Mouse (Mus musculus): ENCODE data around the gene 1700001C02Rik. TPM values are rescaled to one million over a fixed set of nuclear protein-coding genes. Genes with fewer than 3 reads are reported as not detected.

1700001C02Rik gene
- total RNA-seq, 2 experiments from 2014 or later = not detected

DNA sequence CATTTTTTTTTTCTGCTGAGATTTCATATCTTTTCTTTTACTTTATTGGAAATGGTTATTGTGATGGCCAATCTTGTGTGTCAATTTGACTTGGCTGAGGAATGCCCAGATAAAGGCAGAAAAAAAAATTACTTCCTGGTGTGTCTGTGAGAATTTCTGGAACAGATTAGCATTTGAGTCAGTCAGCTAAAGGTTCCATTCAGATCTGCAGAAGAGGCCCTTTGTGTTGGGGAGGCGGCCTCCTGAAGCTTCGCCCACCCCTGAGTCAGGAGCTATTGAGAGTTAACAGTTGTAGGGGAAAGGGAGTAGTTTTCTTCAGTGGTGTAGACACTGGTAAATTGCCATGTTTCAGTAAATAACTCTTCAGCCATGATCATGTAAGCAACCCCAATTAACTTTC is 29.4 kb downstream of the 1700001C02Rik start:
- DNase-seq = no peak

DNA sequence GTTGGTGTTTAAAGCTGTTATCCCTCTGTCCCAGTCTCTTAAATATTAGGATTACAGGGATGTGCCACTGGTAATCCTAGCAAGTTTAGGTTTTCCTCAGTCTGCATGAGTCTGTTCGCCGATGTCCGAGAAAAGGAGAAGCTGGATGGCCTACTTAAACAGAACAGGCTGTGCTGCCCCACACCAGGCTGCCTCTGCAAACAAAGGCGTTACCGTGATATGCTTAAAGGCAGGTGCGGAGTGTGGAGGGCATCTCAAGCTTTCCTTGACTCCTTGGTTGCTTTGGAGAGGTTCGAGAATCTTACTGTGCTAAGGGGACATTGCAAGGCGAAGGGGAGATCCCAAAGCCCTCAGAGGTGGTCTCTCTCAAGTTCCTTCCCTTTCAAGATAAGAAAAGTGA is 31.0 kb downstream of the 1700001C02Rik start:
- DNase-seq = no peak

DNA sequence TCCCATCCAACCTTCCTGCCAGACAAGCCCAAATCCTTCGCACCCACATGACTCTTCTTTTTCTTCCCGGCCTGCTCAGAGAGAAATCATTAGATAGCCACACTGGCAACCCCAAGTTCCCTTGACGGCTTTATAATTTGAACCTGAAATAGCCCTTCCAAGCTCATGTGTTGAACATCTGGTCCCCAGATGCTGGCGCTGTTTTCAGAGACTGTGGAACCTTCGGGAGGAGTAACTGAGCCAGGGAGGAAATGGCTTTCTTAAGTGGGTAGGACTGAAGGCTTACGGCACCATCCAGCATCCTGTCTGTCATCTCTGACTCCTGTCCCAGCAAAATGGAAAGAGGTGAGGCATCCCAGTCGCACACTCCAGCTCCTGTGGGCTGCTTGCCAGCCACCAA is 31.5 kb downstream of the 1700001C02Rik start:
- no peak for DNase-seq

DNA sequence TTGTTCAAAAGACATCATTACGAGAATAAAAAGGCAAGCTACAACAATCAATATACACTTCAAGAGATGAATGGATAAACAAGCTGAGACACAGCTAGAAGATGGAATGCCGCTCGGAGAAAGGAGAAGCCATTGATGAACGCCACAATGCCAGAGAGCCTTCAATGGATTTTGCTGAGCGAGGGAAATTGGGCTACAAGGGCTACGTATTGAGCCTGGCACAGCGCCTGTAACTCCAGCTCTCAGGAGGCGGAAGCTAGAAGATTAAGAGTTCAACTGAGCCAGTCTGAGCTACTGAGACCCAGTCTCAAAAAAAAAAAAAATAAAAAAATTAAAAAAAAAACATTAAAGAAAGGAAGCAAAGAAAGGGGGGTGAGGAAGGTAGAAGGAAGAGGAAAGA is 47.3 kb downstream of the 1700001C02Rik start:
- DNase-seq = no peak

DNA sequence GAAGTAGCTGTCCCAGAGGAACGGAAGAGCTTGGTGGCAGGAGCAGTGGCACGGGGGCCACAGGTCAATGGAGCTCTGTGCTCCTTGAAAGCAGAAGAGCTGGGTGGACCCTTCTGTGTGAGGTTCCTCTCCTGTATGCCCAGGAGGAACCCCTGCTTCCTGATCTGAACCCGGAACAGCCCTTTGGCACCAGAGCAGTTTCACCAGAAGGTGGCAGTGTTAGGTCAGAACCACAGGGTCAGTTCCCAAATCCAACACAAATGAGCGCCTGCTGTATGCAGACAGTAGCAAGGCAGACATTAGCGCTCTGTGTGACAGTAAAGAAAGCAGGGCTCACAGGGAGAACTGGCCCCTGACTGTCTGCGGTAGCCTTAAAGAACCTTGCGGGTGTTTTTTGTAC is 50.5 kb downstream of the 1700001C02Rik start:
- DNase-seq = peak; percentile 23 to 28

DNA sequence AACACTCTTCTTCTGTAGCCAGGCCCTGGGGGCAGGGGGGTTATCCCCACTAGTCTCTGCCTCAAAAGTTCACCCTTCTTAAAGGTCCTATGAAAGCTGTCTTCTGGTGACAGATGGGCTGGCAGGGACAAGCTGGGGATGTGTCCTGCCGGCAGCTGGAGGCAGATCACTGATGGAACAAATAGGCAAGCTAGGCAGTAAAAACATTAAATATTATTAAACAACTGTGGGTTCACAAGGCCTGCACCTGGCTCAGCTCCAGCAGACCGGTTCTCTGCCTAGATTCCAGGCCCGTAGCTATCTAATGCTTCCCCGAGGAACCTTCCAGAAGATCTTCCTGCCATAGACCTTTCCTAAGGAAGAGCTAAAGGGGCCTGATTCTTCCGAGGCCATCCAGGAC is 52.3 kb downstream of the 1700001C02Rik start:
- no peak for DNase-seq

DNA sequence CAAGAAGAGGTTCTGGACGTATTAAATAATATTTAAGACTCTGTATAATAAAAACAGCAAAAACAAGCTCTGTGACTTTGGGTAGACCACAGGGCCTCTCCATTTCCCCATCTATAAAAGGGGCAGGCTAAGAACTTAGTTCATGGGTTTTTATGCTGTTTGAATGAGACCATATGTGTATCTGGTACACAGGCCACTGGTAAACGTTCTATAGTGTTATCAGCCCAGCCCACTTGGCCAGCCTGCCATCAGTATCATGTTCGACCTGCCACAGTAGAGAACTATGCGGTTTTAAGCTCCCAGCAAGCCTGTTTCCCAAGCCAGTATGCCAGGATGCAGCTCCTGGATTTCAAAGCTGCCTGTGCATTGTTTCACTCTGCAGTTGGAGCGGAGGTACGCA is 52.7 kb downstream of the 1700001C02Rik start:
- DNase-seq = no peak

DNA sequence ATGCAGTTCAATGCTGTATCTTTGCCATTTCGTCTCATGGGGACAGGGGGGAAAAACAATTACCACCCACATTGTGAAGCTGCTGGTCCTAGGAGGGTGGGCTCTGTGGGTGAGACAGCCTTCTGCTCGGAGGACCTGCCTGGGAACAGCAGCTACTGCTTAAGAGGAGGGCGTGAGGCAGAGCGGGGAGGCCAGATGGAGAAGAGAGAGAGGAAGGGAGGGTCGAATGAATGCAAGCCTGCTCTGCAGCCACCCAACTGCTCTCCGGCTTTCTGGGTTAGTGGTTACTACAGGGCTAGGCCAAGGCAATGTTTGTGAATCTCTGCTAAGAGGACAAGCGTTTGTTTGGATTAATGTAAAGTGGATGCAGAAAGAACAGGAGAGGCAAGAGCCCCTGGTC is 53.6 kb downstream of the 1700001C02Rik start:
- no peak for DNase-seq

DNA sequence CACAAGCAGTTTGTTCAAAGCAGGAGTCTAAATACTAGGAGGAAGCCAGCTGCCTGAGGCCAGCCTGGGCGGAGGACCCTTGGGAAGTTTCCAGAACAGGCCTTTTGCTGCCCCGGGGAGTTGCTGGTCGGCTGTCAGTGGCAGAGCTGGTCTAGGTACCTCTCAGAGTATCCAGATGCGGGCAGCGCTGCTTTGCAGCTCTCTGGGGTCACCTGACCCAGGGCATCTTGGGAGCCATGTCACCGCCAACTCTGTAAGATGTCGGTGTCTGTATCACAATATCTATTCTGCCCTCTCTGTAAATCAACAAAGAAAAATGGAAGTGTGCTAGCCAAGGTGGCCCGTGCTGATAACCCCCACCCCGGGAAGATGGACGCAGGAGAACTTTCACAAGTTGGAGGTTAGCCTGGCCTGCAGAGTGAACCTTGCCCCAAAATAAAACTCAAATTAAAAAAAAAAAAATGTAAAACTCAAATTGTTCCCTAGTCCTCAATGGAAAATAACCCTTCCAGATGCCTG is 54.4 kb downstream of the 1700001C02Rik start:
- no peak for DNase-seq

DNA sequence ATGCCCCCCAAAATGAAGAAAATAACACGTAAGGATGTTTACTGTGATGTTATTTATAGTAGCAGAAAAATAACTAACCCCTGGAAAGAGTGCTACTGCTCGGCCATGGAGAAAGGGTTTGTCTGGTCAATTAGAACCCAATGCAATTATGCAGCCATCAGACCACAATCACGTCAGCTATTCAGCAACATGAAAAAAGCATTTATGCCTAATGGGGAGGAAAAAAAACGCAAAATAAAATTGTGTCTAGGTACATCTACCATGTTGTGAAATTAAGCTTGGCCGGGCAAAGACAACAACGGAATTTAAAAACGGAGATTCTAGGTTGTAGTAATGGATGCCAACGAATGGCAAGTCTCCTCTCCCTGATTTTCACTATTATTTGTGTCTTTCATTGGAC is 56.6 kb downstream of the 1700001C02Rik start:
- no peak for DNase-seq

DNA sequence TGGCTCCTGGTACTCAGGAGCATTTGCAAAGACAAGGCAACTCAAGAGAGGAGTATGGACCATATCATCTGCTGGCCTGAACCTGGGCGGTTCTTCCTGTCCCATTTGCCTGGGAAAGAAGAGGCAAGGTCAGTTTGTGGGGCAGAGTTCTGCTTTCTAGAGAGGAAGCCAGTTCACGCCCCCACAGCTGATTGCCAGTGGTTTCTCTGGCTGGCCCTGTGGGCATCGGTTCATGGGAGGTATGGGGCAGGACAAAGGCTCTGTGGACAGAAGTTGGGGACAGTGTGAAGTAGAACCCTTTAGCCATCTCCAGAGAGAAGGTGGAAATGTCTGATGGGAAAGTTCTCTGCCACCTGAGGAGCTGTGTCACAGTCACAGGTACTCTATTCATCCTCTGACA is 57.3 kb downstream of the 1700001C02Rik start:
- DNase-seq = no peak

DNA sequence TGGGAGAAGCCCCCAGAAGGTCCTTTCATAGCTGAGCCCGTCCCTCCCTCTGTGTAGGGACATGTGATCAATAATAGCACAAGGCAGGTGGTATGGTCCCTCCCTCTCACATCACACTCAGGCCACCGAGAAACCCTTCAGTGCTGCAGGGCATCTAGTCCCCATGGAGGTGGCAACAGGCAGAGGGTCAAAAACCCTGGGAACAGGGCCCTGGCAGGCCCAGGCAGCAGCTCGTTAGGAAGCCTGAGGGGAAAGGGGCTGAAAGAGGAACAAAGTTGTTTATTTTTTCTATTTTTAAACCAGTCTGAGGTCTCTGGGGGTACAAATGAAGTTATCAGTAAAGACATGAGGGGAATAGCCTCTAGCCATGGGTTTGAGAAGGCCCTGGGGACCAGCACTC is 58.4 kb downstream of the 1700001C02Rik start:
- no peak for DNase-seq

DNA sequence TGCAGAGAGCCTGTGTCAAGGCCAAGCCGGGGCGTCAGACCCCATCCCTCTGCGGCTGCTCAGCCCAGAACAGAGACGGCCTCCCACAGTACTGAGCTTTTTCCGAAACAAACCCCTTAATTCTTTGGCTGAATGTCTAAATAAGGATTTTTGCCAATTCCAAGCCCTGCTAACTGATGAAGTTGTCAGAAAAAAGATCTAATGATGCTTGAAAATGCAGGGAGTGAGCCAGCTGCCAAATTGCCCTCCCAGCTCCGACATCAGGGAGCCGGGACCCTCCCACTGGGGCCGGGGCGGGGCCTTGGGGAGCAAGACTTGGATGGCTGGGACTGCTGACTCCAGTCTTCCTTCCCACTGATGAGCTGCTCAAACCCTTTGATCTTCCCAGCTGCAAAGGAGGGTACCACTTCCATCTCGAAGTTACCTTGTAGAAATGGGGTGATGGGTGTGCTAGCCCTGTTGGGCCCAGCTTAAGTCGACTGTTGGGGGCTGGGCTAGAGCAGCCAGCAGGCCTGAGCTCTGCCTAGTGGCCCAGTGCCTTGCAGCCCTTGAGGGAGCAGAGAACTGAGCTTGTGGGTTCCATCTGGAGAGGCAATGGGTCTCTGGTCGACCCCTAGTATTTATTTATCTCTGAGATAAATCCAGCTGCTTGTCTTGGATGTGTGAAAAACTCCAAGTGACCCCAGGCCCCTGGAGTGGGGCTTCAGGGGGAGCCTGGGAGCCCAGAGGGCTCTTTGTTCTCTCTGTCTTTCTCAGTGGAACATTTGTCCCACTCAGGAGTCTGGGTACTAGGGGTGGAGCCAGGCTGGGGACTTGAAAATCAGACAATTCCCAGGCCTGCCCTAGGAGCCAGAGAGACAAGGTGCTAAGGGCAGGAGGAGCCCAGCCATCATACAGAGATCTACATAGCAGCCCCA is 60.3 kb downstream of the 1700001C02Rik start:
- DNase-seq = peak; percentile 29 to 47

DNA sequence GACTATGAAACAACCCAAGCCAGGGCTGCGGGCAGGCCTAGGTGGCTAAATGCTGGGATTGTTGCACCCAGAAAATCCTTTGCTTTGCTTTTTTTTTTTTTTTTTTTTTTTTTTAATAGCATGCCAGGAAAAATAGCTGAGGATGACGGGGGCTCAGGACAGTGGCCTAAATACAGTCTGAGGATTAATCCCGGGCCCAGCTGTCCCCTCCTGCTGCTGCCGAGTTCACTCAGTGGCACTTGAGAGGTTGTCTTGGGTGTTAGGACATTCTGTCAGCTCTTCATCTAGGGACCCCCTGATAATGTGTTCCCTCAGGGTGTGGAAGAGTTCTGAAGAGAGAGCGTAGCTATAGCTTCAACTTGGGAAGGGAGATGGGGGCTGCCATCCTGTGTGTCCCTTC is 61.3 kb downstream of the 1700001C02Rik start:
- DNase-seq = no peak

DNA sequence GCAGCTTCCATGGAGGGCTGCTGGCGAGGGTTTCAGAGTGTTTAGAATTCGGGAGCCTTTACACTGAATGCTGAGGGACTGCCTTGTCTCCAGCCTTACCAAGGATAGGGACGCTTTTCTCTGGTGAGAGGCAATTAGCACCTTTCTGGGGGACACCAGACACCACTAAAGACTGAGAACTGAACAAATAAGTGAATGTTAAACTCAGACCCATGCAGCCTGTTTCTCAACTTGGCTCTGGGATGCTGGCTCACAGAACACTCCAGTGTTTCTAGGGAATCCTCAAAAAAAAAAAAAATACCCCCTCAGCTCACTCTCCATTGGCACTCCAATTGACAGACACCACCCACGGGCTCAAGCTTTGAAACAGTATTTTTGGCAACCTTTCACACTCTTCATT is 63.1 kb downstream of the 1700001C02Rik start:
- no peak for DNase-seq

Other genes starting within 250 kb of the 1700001C02Rik start
- 10 to 100 TPM; 41.7 to 45.7 TPM for gene Selenoi, start 233.5 kb upstream of the 1700001C02Rik start, total RNA-seq (2021)
- 1 to 10 TPM; 8.7 to 9.3 TPM for gene Drc1, start 184.7 kb upstream of the 1700001C02Rik start, total RNA-seq (2021)
- 1 to 10 TPM; 3.6 TPM for gene Otof, start 4.1 kb upstream of the 1700001C02Rik start, total RNA-seq (2021)
- gene Cib4, start 79.8 kb downstream of the 1700001C02Rik start, total RNA-seq (2021) = not detected
- 1 to 10 TPM; 7.7 to 9.8 TPM for gene Kcnk3, start 122.1 kb downstream of the 1700001C02Rik start, total RNA-seq (2021)
- gene Slc35f6, start 181.9 kb downstream of the 1700001C02Rik start, total RNA-seq (2021) = 10 to 100 TPM; 34.2 to 35.3 TPM
- 1 to 10 TPM; 3.5 to 4.0 TPM for gene Cenpa, start 200.7 kb downstream of the 1700001C02Rik start, total RNA-seq (2021)
- 10 to 100 TPM; 35.6 to 40.2 TPM for gene Dpysl5, start 245.5 kb downstream of the 1700001C02Rik start, total RNA-seq (2021)

Measured in layer of hippocampus, postnatal 36 days (tissue).